Mouse (Mus musculus): ENCODE measurements around the gene Kcnn1. TPM values are rescaled to one million over a fixed set of nuclear protein-coding genes. Genes with fewer than 3 reads are reported as not detected.

Kcnn1 gene
- polyA plus RNA-seq, 1 experiment from 2014 or later = 19.8 TPM

Small RNA genes within 50 kb of the gene (microRNA-seq; reads per million reads assigned to microRNA genes)
- gene Mir7067 (0.65 reads per million), gene Mir7240 (not detected)

Other genes with a start within 250 kb of the Kcnn1 start
- 1.1 and 2.2 TPM in 2 replicates for gene Lrrc25, start 247.1 kb downstream of the Kcnn1 start, polyA plus RNA-seq (2015; fragmentation: Nextera tagmentation; extraction: Ambion mirVana)
- gene Gdf15, start 230.8 kb downstream of the Kcnn1 start, polyA plus RNA-seq (2015; fragmentation: Nextera tagmentation; extraction: Ambion mirVana) = 0.25 and 0.30 TPM in 2 replicates
- gene Pgpep1, start 202.9 kb downstream of the Kcnn1 start, polyA plus RNA-seq (2015; fragmentation: Nextera tagmentation; extraction: Ambion mirVana) = 76.5 and 77.8 TPM in 2 replicates
- 192 and 193 TPM in 2 replicates for gene Lsm4, start 190.0 kb downstream of the Kcnn1 start, polyA plus RNA-seq (2015; fragmentation: Nextera tagmentation; extraction: Ambion mirVana)
- gene Jund, start 164.3 kb downstream of the Kcnn1 start, polyA plus RNA-seq (2015; fragmentation: Nextera tagmentation; extraction: Ambion mirVana) = 98.4 and 105 TPM in 2 replicates
- gene Iqcn, start 159.8 kb downstream of the Kcnn1 start, polyA plus RNA-seq (2015; fragmentation: Nextera tagmentation; extraction: Ambion mirVana) = 0.09 TPM in 2 replicates
- not detected in 2 replicates for gene Gm3336, start 144.7 kb downstream of the Kcnn1 start, polyA plus RNA-seq (2015; fragmentation: Nextera tagmentation; extraction: Ambion mirVana)
- 0.21 and 0.35 TPM in 2 replicates for gene Pde4c, start 139.5 kb downstream of the Kcnn1 start, polyA plus RNA-seq (2015; fragmentation: Nextera tagmentation; extraction: Ambion mirVana)
- gene Rab3a, start 108.6 kb downstream of the Kcnn1 start, polyA plus RNA-seq (2015; fragmentation: Nextera tagmentation; extraction: Ambion mirVana) = 503 and 561 TPM in 2 replicates
- 40.4 and 44.9 TPM in 2 replicates for gene Mpv17l2, start 102.3 kb downstream of the Kcnn1 start, polyA plus RNA-seq (2015; fragmentation: Nextera tagmentation; extraction: Ambion mirVana)
- 104 and 113 TPM in 2 replicates for gene Pik3r2, start 86.5 kb downstream of the Kcnn1 start, polyA plus RNA-seq (2015; fragmentation: Nextera tagmentation; extraction: Ambion mirVana)
- 21.2 and 25.1 TPM in 2 replicates for gene Mast3, start 58.2 kb downstream of the Kcnn1 start, polyA plus RNA-seq (2015; fragmentation: Nextera tagmentation; extraction: Ambion mirVana)
- 0.14 TPM in 1 of 2 replicates, not detected in the other for gene Il12rb1, start 54.8 kb downstream of the Kcnn1 start, polyA plus RNA-seq (2015; fragmentation: Nextera tagmentation; extraction: Ambion mirVana)
- gene Arrdc2, start 23.5 kb downstream of the Kcnn1 start, polyA plus RNA-seq (2015; fragmentation: Nextera tagmentation; extraction: Ambion mirVana) = 7.8 and 8.0 TPM in 2 replicates
- 166 and 176 TPM in 2 replicates for gene Ccdc124, start 10.7 kb upstream of the Kcnn1 start, polyA plus RNA-seq (2015; fragmentation: Nextera tagmentation; extraction: Ambion mirVana)
- gene Slc5a5, start 29.5 kb upstream of the Kcnn1 start, polyA plus RNA-seq (2015; fragmentation: Nextera tagmentation; extraction: Ambion mirVana) = 1.7 and 1.9 TPM in 2 replicates
- gene Rpl18a, start 34.2 kb upstream of the Kcnn1 start, polyA plus RNA-seq (2015; fragmentation: Nextera tagmentation; extraction: Ambion mirVana) = 2,082 and 2,226 TPM in 2 replicates
- gene Map1s, start 42.7 kb upstream of the Kcnn1 start, polyA plus RNA-seq (2015; fragmentation: Nextera tagmentation; extraction: Ambion mirVana) = 62.0 and 68.5 TPM in 2 replicates

Data from hindbrain, embryonic 15.5 days (tissue).